Comparison of ENCODE assay signal across 8 mouse cellular contexts in the genomic region with DNA sequence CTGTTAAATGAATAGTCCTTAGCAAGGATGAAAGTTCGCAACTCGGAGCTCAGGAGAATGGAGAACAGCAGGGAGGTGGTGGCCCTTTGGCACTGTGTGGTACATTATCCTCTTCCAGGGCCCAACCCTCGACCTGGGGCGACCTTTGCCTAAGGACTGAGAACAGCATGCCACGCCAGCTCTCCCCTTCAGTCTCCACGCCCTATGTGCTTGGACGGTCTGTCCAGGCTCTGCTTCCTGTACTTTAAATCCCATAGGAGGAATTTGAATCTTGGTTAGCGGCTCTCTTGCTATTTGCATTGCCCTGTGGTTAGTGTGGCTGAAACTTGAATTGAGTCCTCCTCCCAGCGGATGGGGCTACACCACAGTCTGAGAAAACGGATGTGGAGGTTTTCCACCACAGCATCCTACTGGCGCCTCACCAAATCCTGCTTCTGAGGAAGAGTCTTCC. TPM values are rescaled to one million over a fixed set of nuclear protein-coding genes. Genes with fewer than 3 reads are reported as not detected.
A peak's percentile ranks its signal among the peaks of the same experiment; 100 is the strongest.
DNase-seq lines count a peak whose midpoint lies in the region; ATAC-seq and TF ChIP-seq lines count a peak whose summit lies in the region.

No protein-coding gene starts in this region.

- H3K4me2 ChIP-seq in neural tube, embryonic 11.5 days (ENCODE audit: low read depth), result peak overlapping the region; percentile 92
- peak overlapping the region; percentile 99 for H3K4me2 ChIP-seq in liver, embryonic 11.5 days
- peak overlapping the region; percentile 100 for H3K4me2 ChIP-seq in myocyte (ENCODE audit: low read depth)

- H3K79me2 ChIP-seq in myocyte (ENCODE audit: control insufficient read depth, insufficient read depth), result peaks cover 22% of the 10 kb centered on the region

- H3ac ChIP-seq in myocyte (ENCODE audit: control insufficient read depth, insufficient read length), result no peak overlapping the region

- peaks cover 11% of the 10 kb centered on the region; the same call in 1 of the 2 replicates for H3K27me3 ChIP-seq in neural tube, embryonic 11.5 days (ENCODE audit: control insufficient read depth, insufficient read depth, low read length)
- H3K27me3 ChIP-seq in liver, embryonic 11.5 days (replicated peaks; ENCODE audit: control insufficient read depth, insufficient read depth, low read length), result peaks cover 31% of the 10 kb centered on the region
- no peaks in the 10 kb centered on the region for H3K27me3 ChIP-seq in myocyte (ENCODE audit: control insufficient read depth, insufficient read depth, insufficient read length)

- intact Hi-C loops in gastrocnemius, postnatal 36 days (cut with DNase I), result no loop called here

- no peak for DNase-seq in neural tube, embryonic 11.5 days (ENCODE audit: low spot score)
- no peak for DNase-seq in neural tube, embryonic 10.5 days (ENCODE audit: extremely low spot score, low spot score)
- peak; percentile 46 to 52 for DNase-seq in cerebellum, postnatal 10 days
- peak; percentile 37 to 68 for DNase-seq in gastrocnemius, postnatal 36 days
- DNase-seq in liver, embryonic 11.5 days (ENCODE audit: low spot score), result peak; percentile 39
- peak; percentile 4 for DNase-seq in yolk sac, embryonic 10.5 days (ENCODE audit: low spot score)

- H3K4me3 ChIP-seq in neural tube, embryonic 11.5 days (ENCODE audit: low read depth, low read length), result peak overlapping the region; percentile 49; the same call in 1 of the 2 replicates
- peak overlapping the region; percentile 60 for H3K4me3 ChIP-seq in liver, embryonic 11.5 days (ENCODE audit: low read depth, low read length)
- peak overlapping the region; percentile 83 for H3K4me3 ChIP-seq in myocyte

- H3K36me3 ChIP-seq in neural tube, embryonic 11.5 days (ENCODE audit: control insufficient read depth, insufficient read depth, low read length), result no peaks in the 10 kb centered on the region
- H3K36me3 ChIP-seq in liver, embryonic 11.5 days (ENCODE audit: control insufficient read depth, insufficient read depth, low read length), result no peaks in the 10 kb centered on the region
- no peaks in the 10 kb centered on the region for H3K36me3 ChIP-seq in myocyte (ENCODE audit: control insufficient read depth, insufficient read depth)

- no peak overlapping the region for H3K9ac ChIP-seq in neural tube, embryonic 11.5 days (ENCODE audit: low read length)
- H3K9ac ChIP-seq in liver, embryonic 11.5 days (ENCODE audit: low read depth, low read length), result no peak overlapping the region

- WGBS in neural tube, embryonic 11.5 days, result 8% methylated on average over 11 of the region's 11 CpGs
- WGBS in liver, embryonic 11.5 days, result 6% methylated on average over 11 of the region's 11 CpGs

- no peak for ATAC-seq in neural tube, embryonic 11.5 days (ENCODE audit: insufficient read depth, low FRiP score, low TSS enrichment)
- peak; percentile 66 for ATAC-seq in inflammation-experienced regulatory T-cells, adult 6 months
- no peak for ATAC-seq in liver, embryonic 11.5 days (replicated peaks; ENCODE audit: low FRiP score)

- H3K9me3 ChIP-seq in neural tube, embryonic 11.5 days (ENCODE audit: control insufficient read depth, low read length), result no peaks in the 10 kb centered on the region
- H3K9me3 ChIP-seq in liver, embryonic 11.5 days (ENCODE audit: control insufficient read depth, low read length), result no peaks in the 10 kb centered on the region

- H3K4me1 ChIP-seq in neural tube, embryonic 11.5 days (ENCODE audit: control insufficient read depth, insufficient read depth, low read length), result 0 out of 2 replicates have a peak, but pooled peaks cover 2% of the 10 kb centered on the region
- peaks cover 8% of the 10 kb centered on the region for H3K4me1 ChIP-seq in liver, embryonic 11.5 days (replicated peaks; ENCODE audit: control insufficient read depth, insufficient read depth, low read length)

- TF ChIP-seq POLR2A in myocyte (IDR thresholded peaks at IDR 0.05; ENCODE audit: insufficient read length, low read depth), result peak; percentile 54

- no peak overlapping the region for H3K27ac ChIP-seq in neural tube, embryonic 11.5 days (ENCODE audit: low read depth, low read length)
- no peak overlapping the region for H3K27ac ChIP-seq in liver, embryonic 11.5 days (ENCODE audit: low read depth, low read length)

TF ChIP-seq in myocyte, 11 proteins besides CTCF, POLR2A, EP300 and RAD21:
- TF ChIP-seq MYOG (IDR thresholded peaks at IDR 0.05; ENCODE audit: control insufficient read depth in 1 of 3, insufficient read depth in 1 of 3, insufficient read length in 2 of 3, low read depth in 2 of 3) (no peak), CEBPB (IDR thresholded peaks at IDR 0.05; ENCODE audit: insufficient read depth, poor library complexity, severe bottlenecking) (0 out of 2 replicates have a peak, but pooled peaks have one; percentile 1), MYOD1 (IDR thresholded peaks at IDR 0.05; ENCODE audit: control insufficient read depth in 1 of 3, insufficient read length in 2 of 3, low read depth in 2 of 3) (no peak), POLR2AphosphoS2 (IDR thresholded peaks at IDR 0.05; ENCODE audit: insufficient read length, low read depth) (peak; percentile 44), MAX (IDR thresholded peaks at IDR 0.05; ENCODE audit: low read depth) (no peak)

RNA-seq across cellular contexts. Expression of a gene that starts 0.9 kb away (rescaled TPM):
- 0.82 and 2.0 TPM in 2 replicates for polyA plus RNA-seq in neural tube, embryonic 11.5 days (2014; fragmentation: Nextera tagmentation; extraction: Ambion mirVana)
- 10 to 100 TPM; 35.6 to 41.7 TPM for total RNA-seq in gastrocnemius, postnatal 36 days (2021)
- polyA plus RNA-seq in inflammation-experienced regulatory T-cells, adult 6 months (2017; shearing (Covaris generic)), result 1 to 10 TPM in 1 of 3 experiments, under 1 TPM in 2; 0.74 to 4.1 (median 0.98) TPM
- 0.47 and 1.6 TPM in 2 replicates for polyA plus RNA-seq in liver, embryonic 11.5 days (2014; fragmentation: Nextera tagmentation; extraction: Ambion mirVana)
- 8.7 TPM for polyA plus RNA-seq in myocyte (2012; fragmentation: generic; extraction: Trizol)

RNA-seq across cellular contexts. Expression of a gene that starts 0.9 kb away (rescaled TPM):
- polyA plus RNA-seq in neural tube, embryonic 11.5 days (2014; fragmentation: Nextera tagmentation; extraction: Ambion mirVana), result 0.24 and 0.53 TPM in 2 replicates
- 1 to 10 TPM; 5.3 to 8.5 TPM for total RNA-seq in gastrocnemius, postnatal 36 days (2021)
- 1 to 10 TPM in 2 of 3 experiments, under 1 TPM in 1; 0.57 to 4.4 (median 3.9) TPM for polyA plus RNA-seq in inflammation-experienced regulatory T-cells, adult 6 months (2017; shearing (Covaris generic))
- polyA plus RNA-seq in liver, embryonic 11.5 days (2014; fragmentation: Nextera tagmentation; extraction: Ambion mirVana), result 0.08 and 0.18 TPM in 2 replicates
- polyA plus RNA-seq in myocyte (2012; fragmentation: generic; extraction: Trizol), result 1.4 TPM

Comparison
In these comparisons a context has a peak if more than half of its experiments do, and no peak if none do; other contexts are left out.
1. DNase-seq: peak in cerebellum, postnatal 10 days (2 of 2), gastrocnemius, postnatal 36 days (2 of 2), liver, embryonic 11.5 days (single experiment) and yolk sac, embryonic 10.5 days (single experiment); none in neural tube, embryonic 11.5 days (single experiment) and neural tube, embryonic 10.5 days (single experiment).
2. Peak in every context shown above with its lines, with median percentiles within 50 percentile points of each other: H3K4me2 ChIP-seq and H3K4me3 ChIP-seq.